Mouse (Mus musculus) bone marrow, adult 2 months (tissue): ENCODE measurements around the gene Fbxw11. TPM values are rescaled to one million over a fixed set of nuclear protein-coding genes. Genes with fewer than 3 reads are reported as not detected.

ENCODE experiments used
- H3K27ac ChIP-seq: fragments of 200-500 bp; 2 replicates; pipeline ENCODE4 v1.5.1; 2012; ENCODE audit warnings: low read depth, mild to moderate bottlenecking, control low read depth, inconsistent platforms, low read length; ENCODE audit not compliant: control insufficient read depth, poor library complexity, insufficient read depth
- H3K4me1 ChIP-seq: fragments of 200-500 bp; 2 replicates; pipeline ENCODE4 v1.6.1; 2011; ENCODE audit warnings: low read length; ENCODE audit not compliant: control insufficient read depth, insufficient read depth
- H3K4me3 ChIP-seq: fragments of 200-500 bp; replicated peaks from 2 replicates; pipeline ENCODE3; 2011; ENCODE audit warnings: mild to moderate bottlenecking, low read depth, low read length, control low read depth; ENCODE audit not compliant: control insufficient read depth
- CTCF ChIP-seq: fragments of 200-500 bp; IDR thresholded peaks from 2 replicates; pipeline ENCODE4 v1.5.1; 2011; ENCODE audit warnings: low read length, control low read depth; ENCODE audit not compliant: control insufficient read depth, insufficient read depth
- POLR2A ChIP-seq: fragments of 200-500 bp; IDR thresholded peaks from 2 replicates; pipeline ENCODE4 v1.6.1; 2011; ENCODE audit warnings: low read depth, mild to moderate bottlenecking, control low read depth, low read length, borderline replicate concordance; ENCODE audit not compliant: control insufficient read depth
- WGBS: fragments of 180-500 bp; shearing (Covaris S2); methylation state at CpG from one replicate; pipeline ENCODE4 v1.1.7; 2018; 5-methylcytosine and 5-hydroxymethylcytosine counted together
- polyA plus RNA-seq: library from polyadenylated mRNA; stranded (reverse); fragments of >200 nt; gene quantifications from 2 replicates; pipeline ENCODE4 v1.2.4, GENCODE M21; 2011; ENCODE audit warnings: low replicate concordance; ENCODE audit not compliant: missing spikeins, insufficient read depth, insufficient read length

Gene Fbxw11
- 9.4 and 12.8 TPM in 2 replicates for polyA plus RNA-seq

GRCm38 (mm10) chr11:32642249-32642876, at the start of gene Fbxw11:
Fbxw11 (plus strand) TSS chr11:32642724.
- peak; percentile 90 for TF ChIP-seq POLR2A
- 0 out of 2 replicates have a peak, but pooled peaks have one; percentile 2 for TF ChIP-seq CTCF
- WGBS: under 1% methylated on average over 64 of the region's 64 CpGs
- Histone ChIP-seq H3K4me1 (no peaks in the 10 kb centered on the region), H3K4me3 (peak within 1 kb of the TSS; percentile 86), H3K27ac (peak within 1 kb of the TSS; percentile 98)

DNA sequence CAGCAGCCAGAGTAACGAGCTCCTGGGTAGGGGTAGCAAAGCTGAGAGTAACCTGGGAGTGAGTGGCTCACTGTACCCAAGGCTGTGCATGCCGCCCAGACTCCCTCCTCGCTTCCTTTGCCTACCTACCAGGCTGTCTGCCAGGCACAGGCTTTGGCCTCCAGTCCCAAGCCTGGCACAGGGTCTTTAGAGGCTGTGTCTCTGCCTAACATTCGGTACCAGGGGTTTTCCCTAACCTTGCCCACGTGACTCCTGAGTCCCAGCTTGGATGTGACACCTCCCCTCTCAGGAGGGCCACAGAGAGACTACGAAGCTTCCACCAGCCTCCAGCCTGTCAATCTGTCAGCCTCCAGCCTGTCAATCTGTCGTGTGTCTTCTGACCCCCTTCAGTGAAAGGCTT, 49.4 kb upstream of the Fbxw11 start:
- Histone ChIP-seq H3K4me1 (no peaks in the 10 kb centered on the region), H3K4me3 (no peak overlapping the region)
- WGBS: 83% methylated on average over 7 of the region's 7 CpGs

GRCm38 (mm10) chr11:32594122-32594521, 48.4 kb upstream of the Fbxw11 start:
- Histone ChIP-seq H3K4me1 (no peaks in the 10 kb centered on the region), H3K27ac (no peak overlapping the region), H3K4me3 (no peak overlapping the region)
- 89% methylated on average over 4 of the region's 4 CpGs for whole genome bisulfite sequencing
- TF ChIP-seq CTCF (peak; percentile 33; the same call in 1 of the 2 replicates), POLR2A (no peak)

More for the DNA sequence above, 49.4 kb upstream of the Fbxw11 start:
- H3K27ac ChIP-seq: no peak overlapping the region
- TF ChIP-seq CTCF: no peak
- TF ChIP-seq POLR2A: no peak

GRCm38 (mm10) chr11:32600371-32600770, 42.2 kb upstream of the Fbxw11 start:
- H3K27ac ChIP-seq: no peak overlapping the region
- H3K4me3 ChIP-seq: no peak overlapping the region
- H3K4me1 ChIP-seq: no peaks in the 10 kb centered on the region
- WGBS: 83% methylated on average over 6 of the region's 6 CpGs
- TF ChIP-seq POLR2A (no peak), CTCF (no peak)

DNA sequence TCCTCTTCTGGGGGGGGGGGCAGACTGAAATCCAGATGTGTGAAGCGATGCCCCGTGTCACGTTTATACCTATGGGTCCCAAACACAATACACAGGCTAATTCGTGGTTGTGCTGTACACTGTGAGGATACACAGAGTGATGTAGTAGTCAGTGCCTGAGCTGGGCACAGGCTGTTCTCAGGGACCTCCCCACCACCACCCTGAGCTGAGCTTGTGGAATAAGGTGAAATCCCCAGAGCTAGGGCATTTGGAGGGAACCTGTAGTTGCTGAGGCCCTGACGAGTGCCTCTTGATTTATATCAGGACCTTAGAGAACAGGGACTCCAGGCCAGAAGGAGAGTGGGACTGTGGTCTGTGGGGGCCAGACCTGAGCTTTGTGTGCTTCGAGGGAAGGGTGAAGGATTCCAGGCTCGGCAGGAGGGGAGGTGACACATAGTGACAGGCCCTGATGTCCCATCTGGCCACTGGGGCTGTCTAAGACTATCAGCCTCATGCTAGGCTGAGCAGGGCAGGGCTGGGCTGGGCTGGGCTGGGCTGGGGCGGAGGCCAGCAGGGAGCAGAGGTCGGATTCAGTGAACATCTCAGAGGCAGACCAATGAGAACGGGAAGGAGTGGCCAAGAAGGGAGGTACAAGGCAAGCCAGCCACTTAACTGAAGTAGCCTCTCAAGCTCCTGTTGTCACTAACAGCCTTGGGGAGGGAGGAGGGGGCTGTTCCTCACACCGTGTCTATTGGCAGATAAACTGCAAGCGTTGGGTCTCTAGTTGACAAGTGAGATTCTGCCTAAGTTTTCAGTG, 40.8 kb upstream of the Fbxw11 start:
- no peak for TF ChIP-seq POLR2A
- no peak for TF ChIP-seq CTCF
- Histone ChIP-seq H3K4me1 (no peaks in the 10 kb centered on the region), H3K27ac (no peak overlapping the region), H3K4me3 (no peak overlapping the region)
- WGBS: 85% methylated on average over 12 of the region's 12 CpGs

- WGBS: 88% methylated on average over 4 of the region's 4 CpGs
- TF ChIP-seq CTCF: no peak
- no peak for TF ChIP-seq POLR2A
- H3K27ac ChIP-seq: no peak overlapping the region
- H3K4me1 ChIP-seq: no peaks in the 10 kb centered on the region
- no peak overlapping the region for H3K4me3 ChIP-seq
Measured at GRCm38 (mm10) chr11:32604663-32605062, 37.9 kb upstream of the Fbxw11 start.

- no peak overlapping the region for H3K27ac ChIP-seq
- WGBS: 76% methylated on average over 7 of the region's 7 CpGs
- H3K4me1 ChIP-seq: no peaks in the 10 kb centered on the region
- TF ChIP-seq POLR2A (no peak), CTCF (no peak)
- no peak overlapping the region for H3K4me3 ChIP-seq
Measured at GRCm38 (mm10) chr11:32605131-32605860, 37.2 kb upstream of the Fbxw11 start.

- TF ChIP-seq CTCF: no peak
- TF ChIP-seq POLR2A: no peak
- no peaks in the 10 kb centered on the region for H3K4me1 ChIP-seq
- 89% methylated on average over 3 of the region's 3 CpGs for WGBS
- H3K27ac ChIP-seq: no peak overlapping the region
- H3K4me3 ChIP-seq: no peak overlapping the region
Measured at GRCm38 (mm10) chr11:32605907-32606306, 36.6 kb upstream of the Fbxw11 start.
